Mouse (Mus musculus): ENCODE measurements around the gene Filip1l.

The Filip1l gene

DNA sequence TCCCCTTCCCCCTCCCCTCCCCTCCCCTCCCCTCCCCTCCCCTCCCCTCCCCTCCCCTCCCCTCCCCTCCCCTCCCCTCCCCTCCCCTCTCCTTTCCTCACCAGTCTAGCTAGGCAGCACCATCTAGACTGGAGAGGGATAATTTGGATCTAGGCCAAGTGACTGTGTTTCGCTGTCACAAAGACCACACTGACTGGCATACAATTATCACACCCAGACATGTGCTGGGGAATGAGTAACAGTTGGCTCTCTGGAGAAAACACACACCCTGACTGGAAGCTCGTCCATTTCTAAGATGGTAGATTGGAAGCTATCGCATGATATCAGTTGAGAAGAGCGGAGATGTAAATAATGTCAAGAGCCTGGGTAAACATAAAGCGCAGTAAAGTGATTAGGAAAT, 126.9 kb downstream of the Filip1l start:
- DNase-seq (ENCODE audit: low read depth in 2 of 2, low spot score in 2 of 2) = no peak

DNA sequence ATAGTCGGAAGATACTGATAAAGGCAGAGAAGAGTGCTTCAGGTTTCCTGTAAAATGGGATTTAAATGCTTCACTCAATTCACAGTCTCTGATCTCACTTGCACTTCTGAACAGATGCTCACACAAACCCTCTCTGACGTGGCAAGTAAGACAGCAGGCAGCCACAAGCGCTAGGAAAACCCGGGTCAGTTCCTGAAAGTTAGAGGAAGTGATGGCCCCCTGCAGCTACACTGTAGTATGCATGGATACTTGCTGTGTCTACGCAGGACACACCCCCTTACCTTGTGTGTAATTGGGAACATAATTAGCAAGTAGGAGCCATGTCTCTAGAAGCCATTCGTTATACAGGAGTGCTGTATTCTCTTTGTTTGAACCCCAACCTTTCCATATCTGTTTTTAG, 129.4 kb downstream of the Filip1l start:
- no peak for DNase-seq (ENCODE audit: low read depth in 2 of 2, low spot score in 2 of 2)

DNA sequence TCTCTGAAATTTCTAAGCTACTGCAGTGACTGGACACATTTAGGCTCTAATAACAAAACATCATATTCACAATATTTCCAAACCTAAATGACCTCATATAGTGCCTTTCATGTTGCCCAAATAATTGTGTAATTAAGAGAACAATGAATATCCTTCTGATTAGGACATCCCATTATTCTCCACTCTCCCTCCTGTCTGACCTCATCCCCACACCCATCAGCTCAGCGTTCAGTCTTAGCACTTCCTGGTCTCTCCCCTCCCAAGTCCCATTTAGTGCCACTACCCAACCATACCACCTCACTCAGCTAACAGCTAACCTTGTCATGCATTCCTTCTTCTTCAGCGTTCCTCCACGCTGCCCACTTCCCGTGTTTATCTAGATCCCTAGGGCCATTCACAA, 130.0 kb downstream of the Filip1l start:
- DNase-seq (ENCODE audit: low read depth in 2 of 2, low spot score in 2 of 2) = no peak

DNA sequence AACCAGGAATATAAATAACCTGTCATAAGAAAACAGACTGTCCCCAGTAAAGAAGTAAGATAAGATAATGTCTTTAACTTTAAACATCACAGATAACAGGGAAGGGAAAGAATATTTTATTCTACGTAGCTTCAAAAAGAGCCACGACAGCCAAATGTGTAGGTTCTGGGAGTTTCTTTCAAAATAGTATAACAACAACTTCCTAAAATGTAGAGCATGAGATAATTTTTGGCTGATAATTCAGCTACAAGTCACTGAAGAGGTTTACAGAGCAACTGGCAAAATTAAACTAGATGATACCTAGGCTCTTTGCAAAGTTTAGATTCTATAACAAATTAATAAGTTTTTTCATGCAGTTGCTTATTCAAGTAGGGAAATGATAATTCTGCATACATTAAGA, 130.6 kb downstream of the Filip1l start:
- DNase-seq (ENCODE audit: low read depth in 2 of 2, low spot score in 2 of 2) = no peak

DNA sequence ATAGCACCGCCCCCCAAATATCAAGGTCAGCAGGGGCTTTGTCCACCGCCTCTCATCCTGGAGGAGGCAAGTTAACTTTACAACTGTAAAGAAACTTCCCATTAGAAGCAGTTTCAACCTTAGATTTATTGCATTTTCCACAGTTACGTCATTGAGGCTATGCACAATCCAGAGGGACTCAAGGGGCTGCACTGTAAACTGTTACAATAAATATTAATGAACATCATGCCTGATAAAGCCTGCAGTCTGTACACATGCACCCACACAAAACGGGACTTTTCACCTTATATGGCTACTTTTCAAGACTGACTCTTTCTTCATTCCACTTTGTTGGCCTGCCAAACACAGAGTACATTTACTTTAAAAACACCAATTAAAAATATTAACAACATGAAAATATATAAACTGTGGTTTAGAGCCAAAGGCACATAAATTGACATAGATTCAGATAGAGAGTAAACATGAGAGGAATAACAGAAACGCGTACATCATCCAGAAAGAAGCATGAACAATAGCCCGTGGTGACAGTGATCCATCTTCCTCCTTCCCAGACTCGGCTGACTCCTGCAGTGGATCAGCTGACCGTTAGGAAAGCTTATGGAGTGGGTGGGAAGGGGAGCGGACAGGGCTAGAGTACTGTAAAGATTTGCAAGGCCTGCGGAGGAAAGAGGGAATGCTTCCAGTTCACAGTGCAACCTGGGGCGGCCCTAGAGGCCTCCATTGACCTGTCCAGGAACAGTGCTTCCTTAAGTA, 131.3 kb downstream of the Filip1l start:
- DNase-seq (ENCODE audit: low read depth in 2 of 2, low spot score in 2 of 2) = no peak

DNA sequence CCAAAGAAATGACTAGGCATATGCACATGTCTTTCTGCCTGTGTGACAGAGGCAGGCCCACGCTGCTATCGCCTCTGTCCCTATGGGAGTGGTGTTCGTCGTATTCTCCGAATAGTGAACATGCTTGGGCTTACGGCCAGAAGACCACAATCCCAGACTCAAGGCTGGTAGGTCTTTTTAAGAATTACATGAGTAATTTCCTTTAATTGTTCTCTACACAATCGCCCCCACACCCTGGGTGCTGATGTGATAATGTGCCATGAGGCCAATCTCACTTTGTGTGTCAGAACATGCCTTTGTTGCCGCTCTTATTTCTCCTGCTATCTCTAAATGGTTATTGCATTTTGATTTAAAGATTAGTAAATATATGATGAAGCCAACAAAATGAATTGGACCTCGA, 132.4 kb downstream of the Filip1l start:
- DNase-seq (ENCODE audit: low read depth in 2 of 2, low spot score in 2 of 2) = no peak

DNA sequence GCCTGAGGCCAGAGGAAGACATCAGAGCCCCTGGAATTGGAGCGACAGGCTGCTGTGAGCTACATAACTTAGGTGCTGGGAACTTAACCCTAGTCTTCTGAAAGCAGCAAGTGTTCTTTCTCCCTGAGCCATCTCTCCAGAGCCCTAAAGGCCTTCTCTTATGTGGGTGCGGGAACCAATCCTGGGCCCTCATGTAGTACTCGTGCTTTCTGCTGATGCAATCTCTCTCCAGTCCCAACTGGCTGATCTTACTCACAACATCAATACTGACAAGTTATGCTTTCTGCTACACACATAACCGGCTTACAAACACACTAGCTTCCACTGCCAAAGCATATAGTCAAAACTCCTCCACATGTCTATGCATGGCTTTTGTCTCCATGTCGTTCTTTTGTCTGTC, 133.4 kb downstream of the Filip1l start:
- no peak for DNase-seq (ENCODE audit: low read depth in 2 of 2, low spot score in 2 of 2)

DNA sequence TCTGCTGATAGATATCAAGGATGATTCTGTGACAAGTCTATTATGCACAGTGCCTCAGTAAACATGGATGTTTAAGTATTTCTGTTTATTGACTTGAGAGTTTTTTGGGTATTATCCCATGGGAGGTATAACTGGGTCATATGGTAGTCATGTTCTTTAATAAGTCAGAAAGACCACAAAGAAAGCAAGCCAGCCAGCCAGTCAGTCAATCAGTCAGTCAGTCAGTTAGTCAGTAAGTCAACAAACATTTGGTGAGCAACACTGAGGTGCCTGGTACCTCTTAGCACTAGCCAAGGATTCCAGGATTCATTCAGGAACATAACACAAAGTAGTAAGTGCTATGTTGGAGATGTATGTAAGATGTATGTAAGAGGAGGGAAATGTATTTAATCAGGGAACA, 135.8 kb downstream of the Filip1l start:
- DNase-seq (ENCODE audit: low read depth in 2 of 2, low spot score in 2 of 2) = no peak

DNA sequence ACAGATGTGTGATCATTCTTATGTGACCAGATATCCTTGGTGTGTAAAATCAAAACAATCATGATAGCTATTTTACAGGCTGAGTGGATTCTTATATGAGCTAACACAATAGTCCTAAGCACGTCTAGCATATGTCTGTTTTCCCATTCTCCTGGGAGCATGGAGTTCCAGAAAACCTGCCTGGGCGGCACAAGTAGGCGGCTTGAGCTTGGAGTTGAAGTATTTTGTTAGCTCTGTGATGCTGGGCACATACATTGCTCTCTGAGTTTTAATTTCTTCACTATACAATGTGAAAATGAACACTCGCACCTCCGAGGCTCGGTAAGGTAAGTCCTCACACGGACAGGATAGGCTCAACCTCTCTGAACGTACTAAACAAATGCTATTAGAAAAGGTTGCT, 137.8 kb downstream of the Filip1l start:
- no peak for DNase-seq (ENCODE audit: low read depth in 2 of 2, low spot score in 2 of 2)

DNA sequence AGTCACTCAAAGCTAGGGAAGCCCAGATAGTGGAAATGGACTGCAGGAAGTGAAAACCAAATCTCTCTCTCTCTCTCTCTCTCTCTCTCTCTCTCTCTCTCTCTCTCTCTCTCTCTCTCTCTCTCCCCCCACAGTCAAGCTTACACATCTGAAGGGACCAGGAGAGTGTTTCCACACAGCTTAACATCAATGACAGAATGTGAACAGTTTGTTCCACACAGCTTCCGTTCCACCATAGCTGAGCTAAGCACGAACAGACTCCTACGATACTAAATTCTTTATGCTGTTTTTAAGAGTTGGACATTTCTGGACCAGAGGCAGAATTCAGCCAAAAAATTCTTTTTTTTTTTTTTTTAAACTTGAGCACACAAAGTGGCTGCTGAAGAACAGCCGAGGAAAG, 139.0 kb downstream of the Filip1l start:
- DNase-seq (ENCODE audit: low read depth in 2 of 2, low spot score in 2 of 2) = no peak

DNA sequence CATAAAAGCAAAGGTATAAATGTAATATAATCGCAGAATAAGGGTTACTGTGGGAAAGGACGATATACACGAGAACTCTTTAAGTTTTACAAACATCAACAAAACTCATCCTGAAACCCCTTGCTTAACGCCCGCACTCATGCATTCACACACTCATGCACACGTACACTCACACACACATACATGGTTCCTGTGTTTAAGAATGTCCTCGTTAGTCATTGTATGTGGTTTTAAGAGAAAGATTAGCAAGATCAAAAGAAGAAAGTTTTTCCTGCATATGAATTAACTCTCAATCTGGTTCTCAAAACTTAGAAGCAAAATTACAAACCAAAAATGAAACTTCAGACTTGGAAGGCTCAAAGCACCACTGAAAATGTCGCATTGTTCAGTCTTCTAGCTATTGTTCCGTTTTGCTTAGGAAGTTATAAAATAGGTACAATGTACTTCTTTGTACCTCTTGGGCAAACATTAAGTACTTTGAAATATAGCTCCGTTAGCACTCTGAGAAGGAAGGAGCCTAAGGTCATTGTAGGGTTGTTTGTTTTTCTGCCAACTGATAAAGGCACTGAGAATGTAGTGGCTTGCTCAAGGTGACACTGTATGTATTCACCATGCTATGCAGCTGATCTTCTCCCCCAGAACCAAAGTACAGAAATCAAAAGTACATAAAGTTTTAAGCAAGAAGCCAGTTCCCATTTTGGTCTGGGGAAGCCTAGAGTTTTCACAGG, 142.7 kb downstream of the Filip1l start:
- DNase-seq (ENCODE audit: low read depth in 2 of 2, low spot score in 2 of 2) = no peak

DNA sequence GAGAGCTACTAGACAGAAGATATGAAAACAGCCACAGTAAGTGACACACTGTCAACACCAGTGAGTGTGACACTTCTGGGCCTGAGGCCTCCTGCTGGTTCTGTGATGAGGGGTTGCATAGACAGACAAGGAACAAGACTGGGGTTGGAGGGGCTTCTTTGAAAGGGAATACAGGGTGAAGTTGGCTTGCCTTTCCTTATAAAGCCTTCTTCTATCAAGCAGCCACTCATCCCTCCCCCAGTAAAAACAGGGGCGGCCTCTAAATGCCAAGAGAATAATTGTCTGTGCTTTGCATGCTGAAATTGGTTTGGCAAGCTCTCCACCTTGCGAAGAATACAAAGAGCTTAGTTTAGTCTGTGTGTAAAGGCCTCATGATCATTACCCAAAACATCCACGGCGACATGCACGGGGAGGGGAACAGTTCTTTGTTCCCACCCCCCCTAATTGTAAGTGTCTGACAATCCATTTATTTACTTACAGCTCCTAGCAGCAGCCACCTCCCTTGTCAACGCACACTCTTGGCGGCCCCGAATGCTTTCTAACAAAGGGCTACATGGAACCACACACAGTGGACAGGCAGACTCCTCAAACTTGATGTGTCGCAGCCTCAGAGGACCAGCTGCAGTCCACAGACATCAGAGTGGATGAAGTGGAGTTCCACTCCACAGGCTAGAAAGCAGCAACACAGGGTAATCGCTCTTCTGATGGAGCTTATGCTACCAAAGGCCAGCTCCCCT, 143.7 kb downstream of the Filip1l start:
- DNase-seq (ENCODE audit: low read depth in 2 of 2, low spot score in 2 of 2) = no peak

DNA sequence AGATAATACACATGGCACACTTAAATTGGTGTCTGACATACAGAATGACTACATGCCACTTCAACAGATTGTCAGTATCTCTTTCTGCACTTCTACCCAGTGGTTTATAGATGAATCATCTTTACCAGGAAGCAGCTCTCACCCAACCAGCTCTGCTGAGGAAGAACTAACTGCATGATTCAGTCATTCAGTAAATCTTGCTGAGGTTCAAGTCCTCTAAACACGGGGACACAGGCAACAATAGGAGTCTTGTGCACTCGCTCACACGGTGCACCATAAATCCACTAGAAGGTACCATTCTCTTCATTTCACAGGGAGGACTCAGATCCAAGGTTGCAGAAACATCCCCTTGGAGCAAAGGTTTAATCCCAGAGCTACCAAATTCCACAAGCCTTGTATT, 148.0 kb downstream of the Filip1l start:
- no peak for DNase-seq (ENCODE audit: low read depth in 2 of 2, low spot score in 2 of 2)

DNA sequence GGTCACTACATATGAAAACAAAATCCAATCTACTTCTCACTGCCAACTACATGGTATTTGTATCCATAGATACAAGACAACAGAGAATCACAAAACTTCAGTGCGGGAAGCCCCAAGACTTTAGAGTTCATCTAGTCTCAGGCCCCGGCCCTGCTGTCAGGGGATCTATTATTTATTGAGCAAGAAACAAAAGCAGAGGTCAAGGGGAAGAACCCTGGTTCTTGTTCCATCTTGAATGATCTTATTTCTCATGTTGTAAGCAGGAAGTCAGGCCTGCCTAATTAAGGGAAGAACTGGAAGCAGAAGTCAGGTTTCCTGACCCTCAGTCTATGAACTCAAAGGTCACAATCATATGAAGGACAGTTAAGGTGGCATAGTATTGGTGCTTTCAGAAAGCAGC, 149.3 kb downstream of the Filip1l start:
- DNase-seq (ENCODE audit: low read depth in 2 of 2, low spot score in 2 of 2) = no peak

DNA sequence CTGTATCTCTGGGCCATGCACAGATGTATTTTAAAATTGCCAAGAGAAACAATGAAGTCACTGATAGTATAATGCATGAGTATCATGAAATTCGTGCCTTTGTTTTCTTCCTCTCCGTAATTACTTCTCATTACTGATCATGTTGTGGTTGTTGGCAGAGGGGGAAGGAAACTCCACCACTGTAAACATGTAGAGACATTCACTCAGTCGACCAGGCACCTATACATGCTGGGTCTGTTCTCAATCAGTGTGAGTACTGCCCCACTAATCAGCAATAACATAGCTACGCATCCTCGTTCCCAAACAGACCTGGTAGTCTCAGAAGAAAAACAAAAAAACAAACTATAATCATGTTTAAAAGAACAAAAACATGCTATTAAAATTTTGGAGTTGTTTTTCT, 149.9 kb downstream of the Filip1l start:
- DNase-seq (ENCODE audit: low read depth in 2 of 2, low spot score in 2 of 2) = no peak

DNA sequence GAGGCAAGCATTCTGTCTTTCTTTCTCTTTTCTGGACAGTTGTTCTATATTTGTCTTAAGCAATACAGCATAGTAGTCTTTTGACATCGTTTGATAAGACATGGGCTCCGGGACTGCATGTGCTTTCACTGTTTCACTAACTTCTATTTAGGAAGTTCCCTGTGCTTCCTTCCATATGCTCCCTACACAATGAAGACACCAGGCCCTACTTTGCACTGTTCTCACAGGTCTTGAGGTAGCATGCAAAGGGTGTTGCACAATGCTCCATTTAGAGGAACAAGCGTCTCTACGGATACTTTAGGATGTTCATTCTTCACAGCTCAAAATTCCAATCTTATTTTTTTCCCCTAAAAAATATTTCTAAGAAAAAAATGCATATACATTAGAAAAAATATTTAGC, 151.8 kb downstream of the Filip1l start:
- DNase-seq (ENCODE audit: low read depth in 2 of 2, low spot score in 2 of 2) = no peak

DNA sequence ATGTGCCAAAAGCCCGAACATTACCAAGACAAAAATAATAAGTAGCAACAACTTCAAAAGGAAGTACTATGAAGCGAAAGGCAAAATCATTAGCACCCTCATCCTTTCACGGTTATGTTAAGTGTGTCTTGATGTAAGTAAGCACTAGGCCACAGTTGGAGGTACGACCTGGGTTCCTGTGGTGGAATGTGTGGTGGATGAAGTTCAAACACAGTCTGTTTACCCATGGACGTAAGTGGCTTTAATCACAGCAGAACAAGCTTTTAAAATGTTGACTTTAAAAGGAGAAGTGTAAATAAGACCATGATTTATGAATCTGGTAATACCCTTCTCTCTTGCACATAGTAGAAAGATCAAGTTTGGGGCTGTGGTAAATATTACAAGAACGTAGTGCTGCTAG, 153.2 kb downstream of the Filip1l start:
- DNase-seq (ENCODE audit: low read depth in 2 of 2, low spot score in 2 of 2) = no peak

DNA sequence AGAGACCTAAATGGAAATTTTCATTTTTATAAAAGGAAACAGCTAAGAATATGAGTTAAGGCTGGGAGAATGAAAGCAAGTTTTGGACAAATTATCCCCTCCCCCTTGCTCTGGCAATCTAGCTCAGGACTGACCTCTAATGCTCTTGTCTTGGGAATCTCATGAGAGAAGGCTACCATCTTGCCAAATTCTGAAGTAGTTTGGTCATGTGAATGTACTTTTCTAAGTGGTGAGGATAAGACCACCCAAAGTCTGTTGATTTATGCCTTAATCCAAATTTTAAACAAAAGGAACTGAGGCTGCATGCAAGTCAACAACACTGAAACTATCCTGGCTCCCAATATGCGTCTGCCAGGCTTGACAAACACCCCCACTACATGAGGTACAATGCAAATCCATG, 155.5 kb downstream of the Filip1l start:
- no peak for DNase-seq (ENCODE audit: low read depth in 2 of 2, low spot score in 2 of 2)

DNA sequence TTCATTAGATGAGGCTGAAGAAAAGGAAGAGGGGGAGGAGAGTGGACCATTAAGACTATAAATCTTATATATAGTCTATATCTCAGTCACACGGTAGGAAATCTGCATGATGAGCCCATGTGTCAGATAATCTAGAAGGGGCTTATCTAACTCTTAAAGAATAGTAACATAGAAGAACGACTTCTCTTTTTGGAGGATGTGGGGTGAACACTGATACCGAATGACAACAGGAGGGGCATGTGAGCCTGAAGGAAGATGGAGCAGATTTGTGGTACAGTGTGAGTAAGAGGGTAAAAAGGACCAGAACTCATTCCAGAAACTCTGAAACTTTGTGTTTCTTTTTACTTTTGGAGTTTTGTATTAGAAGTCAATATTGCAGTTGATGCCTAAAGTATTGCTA, 156.2 kb downstream of the Filip1l start:
- no peak for DNase-seq (ENCODE audit: low read depth in 2 of 2, low spot score in 2 of 2)

DNA sequence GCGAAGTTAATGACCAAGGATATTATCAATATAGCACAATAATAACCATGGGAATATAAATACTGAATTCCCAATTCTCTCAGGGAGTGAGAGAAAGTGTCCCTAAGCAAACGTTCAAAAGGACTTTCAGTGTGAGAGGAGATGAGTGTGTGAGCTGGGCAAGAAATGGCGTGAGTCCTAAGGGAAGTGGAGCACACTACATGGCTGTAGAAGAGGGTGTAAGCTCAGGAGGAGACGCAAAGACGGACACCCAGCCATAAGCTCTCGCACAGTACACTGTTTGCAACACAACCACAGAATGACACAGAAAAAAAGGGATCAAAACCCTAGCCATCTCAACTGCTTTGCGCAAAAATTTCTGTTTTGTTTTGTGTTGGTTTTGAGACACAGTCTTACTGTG, 160.7 kb downstream of the Filip1l start:
- no peak for DNase-seq (ENCODE audit: low read depth in 2 of 2, low spot score in 2 of 2)

DNA sequence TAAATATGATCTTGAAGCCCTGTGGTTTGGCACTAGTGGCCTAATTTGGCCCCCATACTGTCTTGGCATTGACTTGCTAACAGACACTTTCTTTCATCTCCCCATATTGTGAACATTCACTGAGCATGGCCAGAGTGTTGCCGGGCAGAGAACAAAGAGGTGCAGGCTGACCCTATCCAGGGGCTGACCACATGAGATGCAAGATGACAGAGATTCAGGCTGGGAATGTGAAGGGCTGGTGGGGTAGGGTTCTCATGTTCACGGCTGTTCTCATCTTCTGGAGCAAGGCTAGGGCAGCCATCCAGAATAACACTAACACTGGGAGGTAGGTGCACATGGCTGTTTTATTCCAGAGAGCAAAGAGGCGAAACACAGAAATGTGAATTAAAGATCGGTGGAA, 161.5 kb downstream of the Filip1l start:
- no peak for DNase-seq (ENCODE audit: low read depth in 2 of 2, low spot score in 2 of 2)

DNA sequence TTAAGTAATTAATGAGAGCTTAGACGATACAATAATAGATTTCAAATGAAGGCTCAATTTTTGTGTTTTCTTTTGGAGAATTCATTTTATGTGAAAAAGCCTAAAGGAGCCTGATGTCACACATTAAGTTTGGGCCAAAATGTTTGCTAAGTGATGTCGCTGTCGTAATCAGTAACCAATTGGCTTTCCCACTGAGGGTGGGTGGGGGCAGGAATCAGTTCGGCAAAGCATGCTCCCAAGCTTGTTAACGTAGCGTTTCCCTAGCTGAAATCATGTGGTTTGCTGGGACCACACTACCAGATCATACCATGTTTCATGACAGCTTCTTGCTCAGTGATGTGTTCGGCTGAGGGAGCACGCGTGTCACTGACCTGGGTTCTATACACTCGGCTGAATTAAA, 162.7 kb downstream of the Filip1l start:
- DNase-seq (ENCODE audit: low read depth in 2 of 2, low spot score in 2 of 2) = no peak

Measured in CD8-positive naive resting alpha-beta T cell, adult 2 months (primary cell).